Mouse (Mus musculus) regulatory T cell (primary cell): ENCODE data around the gene Ctsw.
"Not testable (repeated sequence)": the region's sequence is repeated elsewhere in the genome, so short reads cannot be mapped to it uniquely, and the experiment has no call there.

ENCODE experiments used
- in situ Hi-C: fragments of 300-600 bp; cut with MboI, MseI; formaldehyde crosslinking; loops from one replicate; pipeline ENCODE4 v1.15.1; 2025; ENCODE audit warnings: high pct_unique_total_duplicates

Ctsw gene

DNA sequence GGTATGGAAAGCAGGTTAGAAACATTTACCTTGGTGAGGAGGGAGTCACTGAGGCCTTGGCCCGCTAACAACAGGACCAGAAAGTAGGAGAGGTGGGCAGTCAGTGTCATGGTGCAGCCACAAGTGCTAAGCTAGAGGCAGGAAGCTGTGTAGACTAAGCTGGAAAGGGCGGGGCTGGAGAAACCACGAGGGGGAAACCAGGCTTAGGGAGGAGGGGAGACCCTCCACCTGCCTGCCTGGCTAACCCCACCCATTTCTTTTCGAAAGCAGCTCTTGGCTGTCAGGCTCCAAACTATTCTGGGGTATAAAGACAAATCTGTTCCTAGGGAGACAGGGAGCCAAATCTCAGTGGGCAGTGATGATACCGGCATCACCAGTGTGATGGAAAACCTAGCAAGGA is at the start of gene Ctsw:
TSS of gene Ctsw (minus strand) at position 134 of the 400 bp plus-strand sequence.
- in situ Hi-C loops: no loop called here

DNA sequence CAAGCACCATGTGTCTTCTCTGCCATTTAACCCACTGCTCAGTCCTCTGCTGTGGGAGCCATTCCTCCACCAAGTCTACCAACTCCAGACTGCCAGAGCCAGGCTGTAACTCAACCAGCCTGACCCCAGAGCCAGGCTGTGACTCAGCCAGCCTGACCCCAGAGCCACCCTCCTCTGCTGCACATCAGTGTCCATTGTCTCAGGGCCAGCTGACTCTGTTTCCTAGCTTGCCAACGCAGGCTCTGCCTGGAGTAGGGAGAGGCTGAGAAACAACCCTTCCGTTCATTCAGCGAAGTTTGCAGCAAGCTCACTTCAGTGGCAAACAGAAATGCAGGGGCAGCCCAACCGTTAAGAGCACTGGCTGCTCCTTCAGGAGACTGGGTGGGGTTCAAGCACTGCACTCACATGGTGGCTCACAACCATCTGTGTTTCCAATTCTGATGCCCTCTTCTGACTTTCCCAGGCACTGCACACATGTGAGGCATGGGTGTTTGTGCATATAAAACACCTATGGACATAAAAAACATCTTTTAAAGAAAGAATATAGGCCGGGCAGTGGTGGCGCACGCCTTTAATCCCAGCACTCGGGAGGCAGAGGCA is 48.7 kb upstream of the Ctsw start:
- in situ Hi-C loops: no loop called here

DNA sequence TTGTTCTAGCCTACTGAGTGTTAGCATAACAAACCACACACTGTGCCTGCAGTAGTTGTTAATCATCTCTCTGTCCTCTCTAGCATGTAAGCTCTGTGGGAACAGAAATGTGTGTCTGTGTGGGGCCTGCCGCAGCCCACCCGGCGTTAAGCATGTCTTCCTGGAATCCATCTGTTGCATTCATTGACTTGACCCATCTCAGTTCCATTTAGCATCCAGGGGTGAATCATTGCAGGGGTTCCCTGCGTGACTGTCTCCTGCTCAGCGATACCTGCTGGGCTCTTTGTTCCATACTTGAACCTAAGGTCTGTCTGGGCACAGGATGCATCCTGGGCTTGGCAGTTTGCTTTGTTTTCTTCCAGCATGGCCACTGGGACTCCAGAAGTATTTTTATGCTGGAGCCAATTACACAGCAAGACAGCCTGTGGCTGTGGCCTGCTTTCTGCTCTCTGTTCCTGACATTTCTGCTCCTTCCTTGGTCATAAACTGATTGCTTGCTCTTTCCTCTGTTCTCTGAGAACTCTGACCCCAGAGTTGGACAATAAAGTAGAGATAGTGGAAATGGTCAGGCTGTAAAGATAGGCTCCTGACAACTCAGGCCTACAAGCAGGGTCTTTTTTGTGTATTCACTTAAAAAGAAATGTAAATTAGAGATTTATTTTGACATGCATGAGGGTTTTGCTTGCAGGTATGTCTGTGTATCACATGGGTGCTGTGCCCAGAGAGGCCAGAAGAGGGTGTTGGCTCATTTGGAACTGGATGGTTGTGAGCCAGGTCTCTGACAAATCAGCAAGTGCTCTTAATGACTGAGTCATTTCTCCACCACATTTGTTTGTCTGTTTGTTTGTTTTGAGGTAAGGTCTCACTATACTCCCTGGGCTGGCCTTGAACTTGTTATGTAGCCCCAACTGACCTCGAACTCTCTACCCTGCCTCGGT is 47.8 kb upstream of the Ctsw start:
- in situ Hi-C loops: no loop called here

DNA sequence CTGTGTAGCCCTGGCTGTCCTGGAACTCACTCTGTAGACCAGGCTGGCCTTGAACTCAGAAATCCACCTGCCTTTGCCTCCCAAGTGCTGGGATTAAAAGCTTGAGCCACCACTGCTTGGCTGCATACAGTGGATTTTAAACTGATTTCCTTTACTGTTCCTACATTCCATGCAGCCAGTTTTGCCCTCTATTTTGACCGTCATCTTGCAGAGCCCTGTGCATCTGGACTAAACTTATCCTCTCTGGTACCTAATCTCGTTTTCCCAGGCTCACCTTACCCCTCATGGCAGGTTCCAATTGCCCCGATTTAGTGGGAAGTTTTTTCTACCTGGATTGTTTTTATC is 44.7 kb upstream of the Ctsw start:
- in situ Hi-C loops: no loop called here

DNA sequence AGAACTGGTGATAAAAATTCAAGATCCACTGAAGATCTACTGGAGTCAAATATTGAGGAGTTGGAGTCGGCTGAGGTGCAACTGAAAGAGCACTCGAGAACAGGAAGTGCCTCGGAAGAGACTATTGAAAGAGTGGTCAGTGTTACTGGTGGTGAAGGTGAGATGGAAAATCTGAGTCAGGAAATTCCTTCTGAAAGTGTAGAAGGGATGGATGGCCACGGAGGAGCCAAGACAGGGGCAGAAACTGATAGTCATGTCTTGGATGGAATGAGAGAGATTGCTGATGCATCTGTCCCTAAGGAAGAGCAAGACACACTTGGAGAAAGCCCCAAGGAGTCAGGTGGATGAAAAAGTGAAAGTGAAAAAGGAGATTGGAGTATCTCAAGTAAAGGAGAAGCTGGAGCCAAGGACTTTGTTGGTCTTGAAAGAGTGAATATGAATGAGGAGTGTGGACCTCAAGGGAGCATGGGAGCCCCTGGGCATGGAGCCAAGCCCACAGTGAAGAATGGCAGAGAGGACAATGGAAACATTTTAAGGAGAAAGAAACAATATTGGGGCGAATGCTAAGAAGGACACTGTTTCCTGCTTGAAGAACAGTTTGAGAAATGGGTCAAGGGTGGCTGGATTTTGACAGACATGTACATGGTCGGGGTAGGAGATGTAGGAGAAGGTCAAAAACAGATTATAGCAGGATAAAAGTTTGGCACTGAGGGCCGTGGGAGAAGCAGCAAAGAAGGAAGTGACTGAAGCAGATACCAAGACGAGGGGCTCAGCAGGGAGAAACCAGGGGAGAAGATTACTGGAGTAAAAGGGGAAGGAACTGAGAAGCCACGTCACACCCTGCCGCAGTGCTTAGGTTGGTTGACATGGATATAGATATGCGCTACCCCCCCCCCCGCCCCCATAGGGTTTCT is 44.0 kb upstream of the Ctsw start:
- in situ Hi-C loops: no loop called here

DNA sequence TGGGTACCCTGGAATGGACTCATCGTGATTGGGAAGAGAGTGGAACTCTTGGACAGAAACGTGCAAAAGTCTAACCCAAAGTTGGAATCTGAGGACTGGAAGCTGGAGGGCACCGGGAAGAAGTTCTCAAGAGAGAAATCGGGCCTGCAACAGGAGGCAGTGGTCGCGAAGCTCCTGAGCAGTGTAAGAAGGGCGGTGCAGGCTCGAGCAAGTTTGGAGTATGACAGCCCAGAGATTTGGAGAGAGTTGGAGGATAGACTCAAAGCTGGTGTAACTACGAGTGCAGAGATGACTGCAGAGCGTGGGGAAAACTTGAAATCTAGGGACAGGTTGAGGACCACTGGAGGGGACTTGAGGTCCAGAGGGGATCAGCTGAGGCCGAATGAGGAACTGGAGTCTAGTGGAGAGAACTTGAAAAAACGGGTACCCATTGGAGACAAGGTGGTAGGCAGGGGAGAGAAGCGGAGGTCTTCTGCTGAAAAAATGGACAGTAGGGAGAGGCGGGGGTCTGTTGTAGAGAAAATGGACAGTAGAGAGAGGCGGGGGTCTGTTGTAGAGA is 42.8 kb upstream of the Ctsw start:
- in situ Hi-C loops: no loop called here

DNA sequence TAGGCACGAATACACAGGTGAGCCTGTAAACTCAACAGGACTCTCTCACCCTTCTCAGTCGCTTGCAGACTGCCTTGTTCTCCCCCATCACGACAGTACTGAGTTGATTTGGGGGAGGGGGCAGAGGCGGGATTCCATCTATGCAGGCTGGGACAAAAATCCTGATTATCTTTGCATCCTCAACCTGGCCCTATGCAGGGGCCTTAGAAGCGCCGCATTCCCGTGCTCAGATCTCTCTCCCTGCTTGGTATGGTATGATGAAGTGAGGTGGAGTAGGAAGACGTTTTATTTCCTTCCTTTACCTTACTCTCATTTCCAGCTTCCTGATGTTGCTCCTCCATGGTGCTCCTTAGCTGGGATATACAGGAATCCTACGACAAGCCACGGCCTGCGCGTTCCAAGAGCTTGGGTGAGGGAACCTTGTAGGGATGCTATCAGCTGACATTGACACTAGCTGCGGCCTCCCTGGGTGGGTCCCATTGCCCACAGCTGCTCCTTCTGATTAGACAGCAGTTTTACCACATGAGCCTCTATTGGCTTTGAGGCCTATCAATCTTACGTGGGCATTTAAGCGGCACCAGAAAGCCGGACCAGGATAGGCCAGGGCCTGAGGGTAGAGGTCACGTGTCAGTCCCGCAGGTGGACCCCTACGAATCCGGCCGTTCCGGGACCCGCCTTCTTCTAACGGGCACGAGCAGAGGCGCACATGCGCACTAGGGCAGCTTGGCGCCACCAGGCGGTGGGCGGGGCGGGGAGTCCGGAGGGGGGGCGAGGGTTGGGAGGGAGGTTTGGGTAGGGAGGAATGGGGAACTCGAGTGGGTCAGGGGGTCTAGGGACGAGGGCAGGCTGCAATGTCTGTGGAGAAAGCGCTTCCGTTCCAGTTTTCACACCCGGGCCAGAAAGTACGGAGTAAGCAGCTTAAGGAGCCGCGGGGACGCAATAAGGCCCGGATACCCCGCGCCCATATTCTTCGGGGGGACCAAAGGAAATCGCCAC is 42.0 kb upstream of the Ctsw start, which contains the start of gene Snx32:
TSS of gene Snx32 (minus strand) at position 508 of the 996 bp plus-strand sequence.
- in situ Hi-C loops: no loop called here

DNA sequence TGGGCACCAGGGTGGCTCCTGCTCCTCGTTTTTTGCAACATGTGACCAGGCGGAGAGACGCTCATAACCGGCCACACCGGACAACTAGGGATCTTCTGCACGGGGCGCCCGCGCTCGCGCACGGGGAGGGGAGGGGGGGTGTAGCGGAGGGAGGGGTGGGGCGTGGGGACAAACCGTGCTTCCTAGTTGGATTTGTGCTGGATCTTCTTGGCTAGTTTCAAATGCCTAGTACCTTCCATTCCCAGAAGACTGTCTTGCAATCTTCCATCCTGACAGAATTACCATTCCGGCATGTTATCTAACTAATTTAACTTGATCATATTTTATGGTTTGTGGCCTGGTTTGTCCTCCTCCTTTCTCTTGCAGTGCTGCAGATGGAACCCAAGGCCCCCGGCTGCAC is 35.4 kb upstream of the Ctsw start, which contains the start of gene 1700020D05Rik:
TSS of gene 1700020D05Rik (minus strand) at position 101 of the 400 bp plus-strand sequence.
- in situ Hi-C loops: no loop called here

DNA sequence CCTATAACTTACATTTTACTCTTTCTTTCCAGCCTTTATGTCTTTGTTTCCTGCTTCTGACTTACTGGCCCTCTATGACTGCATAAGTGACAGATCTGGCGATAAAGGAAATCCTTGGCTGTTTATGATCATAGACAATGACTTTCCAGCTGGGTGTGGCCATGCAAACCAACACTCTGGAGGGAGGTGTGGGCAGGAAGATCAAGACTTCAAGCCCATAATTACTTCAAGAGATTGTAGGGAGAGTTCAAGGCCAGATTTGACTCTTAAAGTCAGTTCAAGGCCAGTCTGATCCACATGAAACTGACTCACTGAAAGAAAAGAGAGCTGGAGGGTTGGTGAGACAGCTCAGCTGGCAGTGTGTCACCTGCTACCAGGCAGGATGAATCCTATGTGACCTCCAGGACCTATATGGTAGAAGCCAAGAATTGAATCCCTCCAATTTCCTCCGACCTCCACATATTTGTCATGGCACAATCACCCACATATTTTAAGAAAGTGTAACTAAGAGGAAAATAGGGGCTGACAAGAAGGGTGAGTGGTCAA is 32.1 kb upstream of the Ctsw start:
- in situ Hi-C loops: no loop called here

DNA sequence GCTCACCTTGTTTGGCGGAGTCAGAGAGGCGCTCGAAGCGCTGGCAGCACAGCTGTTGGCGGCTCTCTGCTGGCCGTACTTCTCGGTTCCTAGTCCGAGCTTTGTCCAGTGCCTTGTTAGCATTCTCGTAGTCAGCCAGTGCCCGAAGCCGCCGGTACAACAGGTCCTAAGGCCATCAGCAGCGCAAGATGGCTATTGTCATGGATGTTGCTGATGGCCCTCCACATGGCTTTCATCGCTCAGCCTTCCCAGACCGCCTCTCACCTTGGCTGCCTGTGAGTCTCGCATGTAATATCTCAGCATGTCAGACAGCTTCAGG is 27.7 kb upstream of the Ctsw start:
- in situ Hi-C loops: no loop called here

DNA sequence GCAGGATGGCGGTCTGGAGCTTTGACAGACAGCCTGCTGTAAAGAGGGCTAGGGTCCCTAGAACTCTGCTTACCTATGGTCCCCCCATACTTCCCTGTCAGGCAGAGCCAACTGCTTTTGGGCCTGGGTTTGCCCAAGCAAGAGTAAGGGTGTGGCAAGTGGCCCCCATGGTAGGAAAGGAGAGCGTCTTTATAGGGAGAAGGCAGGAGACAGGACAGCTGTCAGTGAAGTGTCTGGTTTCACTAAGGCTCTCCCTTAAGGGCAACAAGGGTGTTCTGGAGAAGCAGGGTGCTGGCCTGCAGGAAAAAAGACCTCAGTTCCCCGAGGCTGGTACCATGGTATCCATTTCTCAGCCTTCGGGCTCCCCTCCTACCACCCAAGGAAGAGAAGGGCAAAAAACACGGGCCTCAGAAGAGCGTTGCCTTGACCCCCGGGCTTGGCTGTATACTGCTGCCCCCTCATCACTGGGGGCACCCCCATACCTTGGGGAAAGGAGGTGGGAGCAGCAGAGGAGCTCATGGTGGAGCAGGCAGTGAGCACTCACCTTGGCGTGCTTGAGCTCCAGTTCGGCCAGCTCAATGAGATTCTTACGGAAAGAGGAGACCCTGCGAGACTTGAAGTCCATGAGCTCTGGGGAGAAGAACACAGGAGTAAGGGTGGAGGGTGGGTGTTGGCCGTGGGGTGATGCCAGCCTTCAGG is 27.2 kb upstream of the Ctsw start:
- in situ Hi-C loops: no loop called here

DNA sequence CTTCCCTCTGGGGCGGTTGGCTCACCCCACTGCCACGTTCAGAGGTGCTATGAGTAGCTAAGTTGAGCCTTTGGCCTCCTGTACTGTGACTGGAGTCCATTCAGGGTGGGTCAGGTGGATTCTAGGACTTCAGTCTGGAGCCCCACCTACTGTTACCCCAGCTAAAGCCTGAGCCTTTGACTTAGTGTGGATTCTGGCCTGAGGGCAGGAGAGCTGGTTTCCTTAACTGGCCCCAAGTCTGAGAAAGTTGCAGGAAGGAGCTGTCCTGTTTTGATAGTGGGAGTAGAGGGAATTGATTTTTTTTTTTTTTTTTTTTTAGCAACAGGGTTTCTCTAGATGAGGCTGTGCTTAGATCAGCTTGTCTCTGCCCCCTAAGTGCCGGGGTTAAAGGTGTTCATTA is 26.0 kb upstream of the Ctsw start:
- in situ Hi-C loops: no loop called here

DNA sequence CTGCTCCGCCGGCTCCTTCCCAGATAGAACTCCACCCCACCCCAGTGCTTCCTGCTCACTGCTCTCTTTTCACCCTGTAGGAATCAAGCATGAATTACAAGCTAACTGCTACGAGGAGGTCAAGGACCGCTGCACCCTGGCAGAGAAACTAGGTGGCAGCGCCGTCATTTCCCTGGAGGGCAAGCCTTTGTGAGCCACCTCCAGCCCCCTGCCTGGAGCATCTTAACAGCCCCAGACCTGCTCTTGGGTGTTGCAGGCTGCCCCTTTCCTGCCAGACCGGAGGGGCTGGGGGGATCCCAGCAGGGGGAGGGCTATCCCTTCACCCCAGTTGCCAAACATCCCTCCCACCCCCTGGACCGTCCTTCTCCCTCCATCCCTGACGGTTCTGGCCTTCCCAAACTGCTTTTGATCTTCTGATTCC is 25.0 kb upstream of the Ctsw start:
- in situ Hi-C loops: not testable (repeated sequence)

DNA sequence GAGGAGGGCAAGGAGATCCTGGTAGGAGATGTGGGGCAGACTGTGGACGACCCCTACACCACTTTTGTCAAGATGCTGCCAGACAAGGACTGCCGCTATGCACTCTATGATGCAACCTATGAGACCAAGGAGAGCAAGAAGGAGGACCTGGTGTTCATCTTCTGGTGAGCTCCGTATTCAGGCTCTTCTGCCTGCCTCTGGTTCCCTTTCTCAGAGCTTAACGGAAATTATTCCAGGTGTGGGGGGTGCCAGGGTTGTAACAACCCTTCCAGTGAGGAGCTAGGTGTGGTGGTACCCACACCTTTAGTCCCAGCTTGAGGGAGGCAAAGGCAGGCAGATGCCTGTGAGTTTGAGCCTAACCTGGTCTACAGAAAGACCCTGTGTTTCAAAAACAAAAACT is 24.3 kb upstream of the Ctsw start:
- in situ Hi-C loops: no loop called here

DNA sequence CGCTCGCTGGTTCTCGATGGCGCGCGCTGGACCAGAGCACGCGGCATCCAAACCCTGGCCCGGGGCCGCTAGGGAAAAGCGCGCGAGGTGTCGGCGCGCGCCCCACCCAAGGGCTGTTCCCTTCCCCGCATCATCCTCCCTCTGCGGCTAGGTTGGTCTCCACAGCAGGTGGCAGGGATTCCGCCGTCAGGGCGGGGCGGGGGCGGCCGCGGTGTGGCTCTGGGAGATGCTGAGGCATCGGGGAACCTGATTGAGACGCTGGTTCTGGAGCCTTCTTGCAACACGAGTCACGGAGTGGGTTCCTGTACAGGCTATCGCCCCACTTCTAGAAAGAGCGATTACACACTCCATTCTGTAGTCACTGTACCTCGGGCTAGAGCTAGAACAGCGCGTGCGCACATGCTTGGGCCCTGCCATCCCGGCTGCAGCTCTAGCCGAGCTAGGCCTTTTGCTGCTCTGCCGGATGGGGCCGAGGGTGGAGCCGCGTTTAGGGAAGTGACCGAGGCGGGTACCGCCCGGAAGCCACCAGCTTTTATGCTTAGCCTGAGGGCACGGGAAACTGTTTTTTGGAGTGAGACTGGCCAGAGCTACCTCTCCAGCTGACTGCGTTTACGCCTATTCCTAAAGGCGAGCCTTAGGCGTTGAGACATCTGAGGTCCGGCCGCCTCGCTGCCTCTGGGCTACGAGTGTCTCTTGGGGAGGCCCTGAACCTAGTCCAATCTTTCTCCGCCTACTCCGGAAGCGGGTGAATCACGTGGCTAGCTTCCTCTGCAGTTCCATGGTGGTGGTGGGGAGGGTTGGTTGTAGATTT is 22.8 kb upstream of the Ctsw start:
- in situ Hi-C loops: no loop called here

DNA sequence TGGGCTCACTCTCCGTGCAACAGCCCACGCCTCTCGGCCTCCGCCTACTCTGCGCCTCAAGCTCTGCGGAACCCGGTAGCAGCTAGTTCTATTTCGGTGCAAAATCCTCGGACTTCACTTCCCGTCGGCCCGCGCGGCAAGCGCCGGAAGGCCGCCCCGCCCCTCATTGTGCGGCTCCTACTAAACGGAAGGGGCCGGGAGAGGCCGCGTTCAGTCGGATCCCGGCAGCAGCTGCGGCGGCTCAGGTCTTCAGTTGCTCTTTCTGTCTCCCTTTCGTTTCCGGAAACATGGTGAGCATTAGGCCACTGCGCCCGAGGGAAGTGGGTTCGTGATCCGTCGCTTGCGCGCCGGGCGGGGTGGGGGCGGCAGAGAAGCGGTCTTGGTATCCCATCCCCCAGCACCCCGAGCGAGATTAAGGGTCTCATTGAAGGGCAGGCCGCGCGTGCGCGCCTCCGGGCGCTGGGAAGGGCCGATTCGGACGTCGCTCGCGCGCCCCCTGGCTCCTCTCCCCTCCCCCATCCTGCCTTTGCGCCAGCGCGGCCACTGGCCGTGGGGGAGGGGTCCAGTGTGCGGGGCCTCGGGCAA is 22.1 kb upstream of the Ctsw start, which contains the start of gene Cfl1:
TSS of gene Cfl1 (plus strand) at position 143 of the 585 bp plus-strand sequence.
- in situ Hi-C loops: no loop called here

DNA sequence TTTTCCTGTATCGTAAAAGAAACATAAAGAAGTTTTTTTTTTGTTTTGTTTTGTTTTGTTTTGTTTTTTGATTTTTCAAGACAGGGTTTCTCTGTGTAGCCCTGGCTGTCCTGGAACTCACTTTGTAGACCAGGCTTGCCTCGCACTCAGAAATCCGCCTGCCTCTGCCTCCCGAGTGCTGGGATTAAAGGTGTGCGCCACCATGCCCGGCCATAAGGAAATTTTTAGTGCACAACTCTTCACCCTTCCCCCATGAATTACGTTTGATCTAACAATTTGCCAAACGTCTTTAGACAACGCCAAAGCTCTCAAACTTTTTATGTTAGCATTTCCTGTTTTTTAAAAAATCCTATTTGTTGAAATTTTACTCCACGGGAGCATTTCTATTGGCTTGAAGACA is 21.4 kb upstream of the Ctsw start:
- in situ Hi-C loops: not testable (repeated sequence)

DNA sequence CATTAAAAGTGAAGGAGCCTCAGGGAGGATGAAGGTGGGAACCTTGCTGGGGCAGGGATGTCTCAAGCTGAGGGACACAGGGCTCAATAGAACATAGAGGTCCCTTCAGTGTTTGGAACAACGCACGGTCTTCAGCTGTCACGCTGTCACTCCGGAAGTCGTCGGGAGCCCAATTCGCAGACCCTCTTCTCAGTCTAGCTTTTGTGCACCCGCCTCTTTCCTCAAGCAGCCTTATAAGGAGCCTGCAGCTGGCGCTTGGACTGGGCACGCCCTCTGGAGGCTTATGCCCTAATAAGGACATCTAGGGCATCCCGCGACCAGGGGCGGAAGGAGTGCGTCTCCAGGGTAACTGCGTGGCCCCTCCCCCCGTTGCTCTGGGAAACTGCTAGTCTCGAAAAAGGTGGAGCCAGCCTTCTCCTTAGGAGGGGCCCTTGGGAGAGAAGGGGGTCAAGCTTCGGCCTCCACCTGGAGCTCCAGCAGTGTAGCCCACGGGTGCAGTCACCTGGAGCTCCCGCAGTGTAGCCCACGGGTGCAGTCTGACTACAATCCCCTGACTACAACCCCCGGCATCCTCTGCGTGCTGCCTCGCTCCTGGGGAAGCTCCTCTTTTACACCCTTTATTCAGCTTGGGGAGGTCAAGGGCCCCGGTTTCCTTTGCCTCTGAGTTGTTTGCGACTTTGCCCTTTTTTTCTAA is 20.7 kb upstream of the Ctsw start:
- in situ Hi-C loops: no loop called here
